Mouse (Mus musculus) frontal cortex, adult 2 months (tissue): ENCODE results near the gene Macrod2. TPM values are rescaled to one million over a fixed set of nuclear protein-coding genes. Genes with fewer than 3 reads are reported as not detected.

Source experiments
- DNase-seq, 2 experiments: peaks; one replicate each; pipeline ENCODE4 v3.0.0; 2022; ENCODE audit warnings: low spot score in 1 of 2; ENCODE audit errors: extremely low spot score in 1 of 2
- polyA plus RNA-seq: library from polyadenylated mRNA; depleted of rRNA; stranded (reverse); fragments of >200 nt; gene quantifications from 2 replicates; pipeline ENCODE4 v1.2.3, GENCODE M21; 2012

Macrod2 gene
- polyA plus RNA-seq, 1 experiment = 25.6 TPM

GRCm38 (mm10) chr2:140778212-140778611, 383.1 kb downstream of the Macrod2 start:
- DNase-seq = no peak

- peak; percentile 27 to 37 for DNase-seq
Measured at GRCm38 (mm10) chr2:140783041-140783440, 387.9 kb downstream of the Macrod2 start.

GRCm38 (mm10) chr2:140784626-140785025, 389.5 kb downstream of the Macrod2 start:
- DNase-seq = no peak

DNA sequence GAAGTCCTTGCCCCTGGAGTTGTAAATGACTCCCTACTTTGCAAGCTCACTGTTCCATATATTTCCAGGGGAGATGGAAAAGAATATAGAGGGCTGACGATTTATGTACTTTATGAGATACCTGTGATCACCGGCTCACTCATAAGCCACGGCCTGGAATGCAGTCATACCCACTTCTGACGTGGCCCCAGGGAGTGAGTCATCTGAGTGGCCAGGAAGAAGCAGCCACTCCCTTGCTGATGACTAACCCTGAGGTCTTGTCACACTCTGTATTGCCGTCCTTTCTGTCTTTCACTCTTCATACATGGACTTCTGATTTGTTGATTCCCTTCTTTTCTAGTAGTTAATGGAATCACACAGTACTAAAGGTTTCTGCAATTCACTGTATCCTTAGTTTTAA, 395.3 kb downstream of the Macrod2 start:
- no peak for DNase-seq

GRCm38 (mm10) chr2:140793886-140794608, 398.9 kb downstream of the Macrod2 start:
- no peak for DNase-seq

DNA sequence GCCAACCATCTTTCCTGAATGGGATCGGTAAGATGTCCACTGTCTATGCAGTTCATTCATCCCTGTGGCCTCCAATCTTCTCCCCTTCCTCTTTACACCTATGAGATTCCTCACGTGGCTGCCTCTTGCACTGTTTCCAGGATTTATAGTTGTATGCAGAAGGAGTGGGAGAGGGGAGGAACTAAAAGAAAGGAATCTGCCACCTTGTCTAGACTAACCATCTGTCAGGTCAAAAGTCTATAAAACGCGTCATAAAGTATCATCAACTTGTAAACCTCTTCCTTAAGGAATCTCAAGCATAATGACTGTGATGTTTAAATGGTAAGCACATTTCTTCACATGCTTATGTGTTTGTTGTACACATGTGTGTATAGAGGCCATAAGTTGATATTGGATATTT, 416.6 kb downstream of the Macrod2 start:
- no peak for DNase-seq

GRCm38 (mm10) chr2:140819391-140820120, 424.4 kb downstream of the Macrod2 start:
- no peak for DNase-seq

DNA sequence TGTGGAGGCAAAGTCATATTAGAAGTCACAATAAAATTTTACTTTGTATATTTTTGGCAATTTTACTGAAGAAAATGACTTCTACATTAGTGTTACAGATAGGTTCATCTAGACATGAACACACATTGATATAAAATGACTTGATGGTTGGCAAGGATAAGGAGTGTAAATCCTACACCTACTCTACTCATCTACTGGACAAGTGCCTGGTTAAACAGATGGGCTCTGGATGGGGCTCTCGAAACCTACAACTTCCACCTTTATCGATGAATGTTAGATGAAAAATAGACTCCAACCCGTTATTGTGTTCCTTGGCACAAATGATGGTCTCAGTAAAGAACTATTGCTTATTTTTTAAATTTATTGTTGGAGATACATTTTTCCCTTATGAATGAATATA, 427.3 kb downstream of the Macrod2 start:
- DNase-seq = peak in 1 of 2 experiments; percentile 41

- DNase-seq = no peak
Measured at GRCm38 (mm10) chr2:140826241-140826640, 431.1 kb downstream of the Macrod2 start.

- DNase-seq = no peak
Measured at GRCm38 (mm10) chr2:140828859-140829258, 433.8 kb downstream of the Macrod2 start.

- DNase-seq = no peak
Measured at GRCm38 (mm10) chr2:140830086-140830485, 435.0 kb downstream of the Macrod2 start.

DNA sequence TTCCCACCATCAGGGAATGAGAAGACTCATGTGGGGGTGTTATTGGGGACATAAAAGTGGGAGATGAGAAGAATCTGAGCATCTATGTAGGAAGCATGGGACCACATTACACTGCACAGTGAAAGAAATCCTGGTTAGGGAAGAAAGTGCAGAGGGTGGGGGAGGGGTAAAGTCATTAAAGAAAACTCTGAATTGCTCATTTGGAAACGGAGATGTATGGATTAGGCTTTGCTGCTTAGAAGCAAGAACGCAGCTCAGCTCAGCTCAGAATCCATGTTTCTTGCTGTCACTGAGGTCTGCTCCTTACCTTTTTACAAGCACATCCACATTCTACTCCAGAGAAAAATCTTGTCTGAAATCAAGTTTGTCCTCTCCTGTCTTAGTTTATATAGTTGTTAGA, 444.3 kb downstream of the Macrod2 start:
- no peak for DNase-seq

DNA sequence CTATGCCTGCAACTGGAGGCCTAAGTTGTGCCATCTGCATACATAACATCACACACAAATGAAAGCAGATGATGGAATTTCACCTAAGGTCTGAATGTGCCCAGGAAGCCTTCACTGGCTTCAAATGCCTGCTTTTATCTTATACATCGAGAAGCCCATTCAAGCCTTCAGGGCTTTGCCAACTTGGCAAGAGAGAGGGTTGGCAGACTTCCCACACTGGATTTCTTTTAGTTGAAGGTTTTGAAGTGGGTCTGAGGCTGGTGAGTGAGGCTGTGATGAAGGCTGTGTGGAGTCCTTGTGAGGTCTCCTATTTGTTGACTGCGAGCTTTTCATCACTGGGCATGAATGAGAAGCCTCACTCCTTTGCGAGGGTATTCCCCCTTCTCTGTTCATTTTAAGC, 444.8 kb downstream of the Macrod2 start:
- peak in 1 of 2 experiments; percentile 64 for DNase-seq

- no peak for DNase-seq
Measured at GRCm38 (mm10) chr2:140844030-140844429, 448.9 kb downstream of the Macrod2 start.

GRCm38 (mm10) chr2:140847817-140848428, 452.8 kb downstream of the Macrod2 start:
- DNase-seq = no peak

DNA sequence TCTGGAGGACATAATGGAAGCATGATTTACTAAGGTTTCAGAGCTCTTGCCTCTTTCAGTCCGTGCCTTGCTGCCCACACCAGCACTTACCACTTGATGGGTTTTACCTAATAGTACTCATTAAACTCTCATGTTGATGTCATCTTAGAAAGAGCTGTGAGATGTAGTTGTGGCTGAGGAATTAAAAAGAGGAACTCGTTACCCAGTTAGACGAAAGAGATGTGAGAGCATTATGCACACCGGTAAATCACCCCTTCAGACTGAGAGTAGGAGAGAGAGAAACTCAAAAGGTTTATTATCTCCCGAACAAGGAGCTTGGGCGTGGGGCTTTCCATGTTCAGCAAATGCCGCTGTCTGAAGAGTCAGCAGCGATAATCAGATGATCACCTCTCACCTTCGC, 458.4 kb downstream of the Macrod2 start:
- DNase-seq = no peak

DNA sequence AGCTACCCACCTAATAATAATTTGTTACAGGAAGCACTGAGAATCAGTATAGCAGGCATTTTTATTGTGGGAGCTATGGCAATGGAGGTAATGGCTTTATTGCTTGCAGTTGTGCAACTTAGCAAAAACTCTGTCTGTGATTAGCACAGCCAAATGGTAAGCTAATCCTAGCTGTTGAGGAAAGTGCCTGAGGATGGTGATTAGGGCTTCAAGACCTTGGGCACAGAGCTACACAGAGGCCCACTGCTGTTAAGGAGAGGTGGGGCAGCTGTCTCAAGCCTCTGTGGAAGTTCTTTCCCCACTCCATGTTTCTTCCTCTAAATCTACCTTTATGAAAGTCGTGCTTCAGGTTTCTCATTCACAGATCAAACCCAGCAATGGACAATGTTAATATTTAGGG, 466.2 kb downstream of the Macrod2 start:
- no peak for DNase-seq

GRCm38 (mm10) chr2:140862736-140863135, 467.6 kb downstream of the Macrod2 start:
- no peak for DNase-seq

GRCm38 (mm10) chr2:140865636-140866035, 470.5 kb downstream of the Macrod2 start:
- no peak for DNase-seq

GRCm38 (mm10) chr2:140867116-140867515, 472.0 kb downstream of the Macrod2 start:
- no peak for DNase-seq

DNA sequence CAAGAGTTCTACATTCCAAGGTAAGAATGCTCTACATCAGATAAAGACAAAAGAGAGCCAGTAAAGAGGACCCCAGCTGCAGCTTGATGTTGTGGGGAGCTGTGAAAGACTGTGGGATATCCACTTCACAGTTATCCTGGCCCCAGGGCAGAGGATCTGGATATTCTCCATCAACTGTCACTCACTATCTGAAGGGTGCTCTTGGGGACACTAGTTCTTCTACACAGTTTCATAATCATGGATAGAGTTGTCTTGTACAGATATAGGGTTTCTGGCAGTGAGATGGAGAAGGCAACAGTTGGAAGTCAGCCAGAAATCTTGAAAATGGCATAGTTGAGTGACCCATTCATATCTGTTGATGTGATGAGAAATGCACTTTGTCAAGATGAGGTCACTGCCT, 490.1 kb downstream of the Macrod2 start:
- DNase-seq = no peak

- DNase-seq = peak in 1 of 2 experiments; percentile 10
Measured at GRCm38 (mm10) chr2:140890683-140891082, 495.6 kb downstream of the Macrod2 start.
